Mouse (Mus musculus): ENCODE measurements at regions not wholly inside any gene's neighbourhood (a gene's known extent, or its start where the extent isn't known, plus 50 kb on each side); places are given as distances from the start of the nearest gene placed in this dataset.

DNA sequence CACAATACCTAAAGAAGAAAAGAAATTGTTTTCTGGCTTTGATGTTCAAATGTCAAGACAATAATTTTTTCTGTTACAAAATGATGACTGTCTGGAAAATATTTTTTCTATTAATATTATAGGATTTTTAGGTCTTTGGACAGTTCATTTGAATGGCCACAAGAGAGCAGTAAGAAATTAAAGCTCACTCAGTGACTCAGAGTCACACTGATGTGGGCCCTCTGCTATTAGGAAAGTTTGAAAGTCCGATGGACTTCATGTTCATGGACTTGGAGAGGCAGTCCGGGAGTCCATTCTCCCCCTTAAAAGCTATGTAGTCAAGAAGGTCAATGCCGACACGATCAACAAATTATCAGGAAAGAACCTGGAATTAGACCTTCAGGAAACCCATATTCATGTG lies 657.0 kb downstream of the Mecom start:
- no peak for DNase-seq

DNA sequence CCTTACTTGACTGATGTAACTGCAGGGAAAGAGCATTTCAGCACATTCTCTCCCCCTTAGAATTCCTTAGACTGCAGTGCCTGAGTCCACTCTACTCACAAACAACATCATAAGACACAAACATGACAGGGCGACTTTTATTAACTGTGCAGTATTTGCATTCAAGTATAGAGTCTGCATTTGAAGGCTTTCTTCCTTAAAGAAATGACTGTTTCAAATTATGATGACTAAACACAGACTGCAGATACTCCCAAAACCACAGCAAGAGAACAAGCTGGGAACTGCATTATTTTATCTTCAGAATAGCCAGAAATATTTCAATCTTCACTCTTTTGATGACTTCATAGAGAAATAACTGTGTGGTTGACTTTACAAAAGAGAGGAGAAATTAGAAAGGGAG lies 657.5 kb downstream of the Mecom start:
- no peak for DNase-seq

DNA sequence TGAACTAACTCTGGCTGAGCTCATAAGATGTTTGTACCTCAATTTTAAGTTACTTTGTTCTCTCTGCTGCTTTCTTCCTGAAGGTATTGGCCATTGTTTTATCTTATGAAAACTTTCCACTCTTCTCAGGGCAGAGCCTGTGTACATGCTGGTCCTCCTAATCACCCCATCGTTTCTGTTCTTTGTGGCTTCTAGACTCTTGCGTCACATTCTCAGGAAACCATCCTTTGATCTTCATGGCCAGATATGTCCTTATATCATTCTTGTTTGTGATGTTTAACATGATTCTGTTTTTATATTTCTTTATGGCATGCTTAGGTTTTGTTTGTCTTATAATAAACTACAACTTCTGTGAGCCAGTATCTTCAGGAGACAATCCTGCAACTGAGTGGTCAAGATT lies 658.2 kb downstream of the Mecom start:
- DNase-seq, result no peak

DNA sequence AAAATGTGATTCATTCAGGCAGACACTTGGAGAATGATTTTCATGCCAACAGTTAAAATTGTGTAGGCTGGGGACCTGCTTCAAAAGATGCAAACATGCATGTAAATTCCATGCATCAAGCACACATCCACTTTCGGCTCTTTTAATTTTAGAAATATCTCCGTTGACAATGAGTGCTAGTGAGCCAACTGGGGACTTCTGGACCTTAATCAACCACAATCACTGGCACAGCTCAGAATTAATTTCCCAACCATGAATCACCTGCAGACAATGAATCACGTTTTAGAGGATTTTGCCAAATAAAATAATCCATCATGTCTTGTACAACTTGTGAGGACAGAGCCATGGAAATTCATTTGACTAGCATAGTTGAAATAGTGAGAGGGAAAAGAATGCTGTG lies 667.8 kb downstream of the Mecom start:
- no peak for DNase-seq

DNA sequence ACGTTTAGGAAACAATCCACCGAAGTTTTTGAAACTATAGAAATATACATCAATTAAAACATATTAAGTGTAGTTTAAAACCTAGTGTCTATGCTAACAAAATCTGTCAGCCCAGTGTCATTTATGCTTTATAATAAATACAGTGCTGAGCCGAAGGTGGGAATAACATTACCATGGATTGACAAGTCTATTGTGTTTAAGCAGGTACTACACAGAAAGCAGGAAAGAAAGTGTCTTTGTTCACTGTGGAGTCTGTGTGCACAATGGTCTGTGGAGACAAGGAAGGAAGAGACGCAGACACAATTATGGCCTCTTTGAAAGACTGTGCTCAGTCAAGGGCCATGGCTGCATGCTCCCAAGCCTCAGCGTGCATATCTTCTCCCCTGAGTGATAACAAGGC lies 672.0 kb downstream of the Mecom start:
- no peak for DNase-seq

DNA sequence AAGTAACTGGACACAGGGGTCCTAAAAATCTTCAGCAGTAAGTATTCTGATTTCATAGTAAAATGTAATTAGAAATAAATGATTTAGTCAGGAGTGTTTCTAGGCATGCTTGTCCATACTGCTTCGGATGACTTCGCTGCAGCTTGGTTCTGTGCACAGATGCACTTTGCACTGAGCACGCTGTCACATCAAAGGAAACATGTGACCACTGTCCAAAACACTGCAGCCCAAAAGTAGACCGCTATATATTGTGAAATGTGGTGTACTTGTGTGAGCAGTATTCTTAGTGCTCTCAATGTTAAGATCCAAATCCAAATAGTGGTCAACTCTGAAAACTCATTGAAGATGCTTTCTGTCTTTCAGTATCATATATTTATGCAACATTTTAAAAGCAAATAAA lies 685.4 kb downstream of the Mecom start:
- no peak for DNase-seq

DNA sequence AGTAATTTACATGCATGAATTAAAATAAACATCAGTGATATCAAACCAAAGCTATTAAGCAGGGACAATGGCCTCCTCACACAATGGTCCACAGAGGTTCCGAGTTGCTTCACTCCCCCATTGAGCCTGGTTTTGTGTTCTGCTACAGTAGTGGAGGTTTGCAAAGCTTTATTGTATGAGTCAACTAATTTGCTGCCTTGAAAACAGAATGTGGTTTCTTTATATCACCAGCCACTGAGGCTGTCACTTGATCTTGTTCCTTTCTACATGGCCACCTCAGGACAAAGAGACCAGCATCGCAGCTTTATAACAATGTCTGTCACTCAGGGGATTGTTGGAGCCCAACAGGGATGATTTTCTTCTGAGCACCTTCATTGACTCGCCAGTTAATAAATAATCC lies 695.3 kb downstream of the Mecom start:
- DNase-seq, result no peak

DNA sequence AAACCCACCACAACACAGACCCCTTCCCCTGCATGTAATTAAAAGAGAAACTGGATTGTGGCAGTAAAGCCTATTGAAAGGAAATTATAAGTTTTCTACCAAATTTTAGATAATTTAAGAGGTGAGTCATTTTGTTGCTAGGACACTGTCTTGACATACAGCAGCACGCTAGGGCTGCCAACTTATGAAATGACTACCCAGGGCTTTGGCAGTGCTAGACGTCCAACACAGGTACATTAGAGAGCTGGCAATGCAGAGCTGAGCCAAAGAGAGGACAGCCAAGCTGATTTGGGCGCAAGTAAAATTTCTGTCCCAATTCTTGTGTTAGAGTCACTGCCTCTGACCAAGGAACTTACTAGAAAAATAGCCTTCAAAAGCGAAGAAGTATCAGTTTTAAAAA lies 712.4 kb downstream of the Mecom start:
- DNase-seq, result no peak

DNA sequence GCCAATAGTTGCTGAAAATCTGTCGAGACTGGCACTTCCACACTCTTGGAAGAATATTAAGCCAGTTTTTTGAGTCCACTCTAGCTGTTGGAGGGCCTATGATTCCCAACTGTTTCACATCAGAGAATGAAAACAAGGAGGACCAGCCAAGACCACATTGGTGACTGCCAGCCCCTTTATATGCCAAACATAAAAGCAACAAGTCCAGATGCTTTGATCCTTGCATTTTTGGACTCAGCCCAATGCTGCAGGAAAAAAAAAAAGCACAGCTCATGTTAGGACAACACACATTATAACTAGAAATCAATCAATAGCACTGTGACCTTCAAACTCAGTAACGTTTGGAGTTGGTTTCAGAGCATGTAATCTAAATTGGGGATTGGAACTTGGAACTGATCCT lies 712.9 kb downstream of the Mecom start:
- DNase-seq, result no peak

DNA sequence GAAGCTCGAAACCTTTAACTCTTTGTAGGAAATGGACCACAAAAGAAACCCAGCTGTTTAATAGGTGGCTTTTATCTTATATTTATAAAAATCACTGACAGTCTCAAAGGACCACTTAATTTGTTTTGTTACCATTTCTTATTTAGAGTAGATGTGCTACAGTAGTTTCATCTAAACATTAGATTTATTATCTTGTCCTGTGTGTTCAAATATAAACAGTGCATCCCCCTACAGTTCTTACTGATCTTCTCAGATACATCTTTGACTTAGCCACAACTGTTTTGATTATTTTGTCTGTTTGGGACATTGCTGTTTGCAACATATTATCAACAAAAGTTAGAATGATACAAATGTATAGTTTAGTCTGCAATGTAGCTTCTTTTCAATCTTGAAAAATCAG lies 716.5 kb downstream of the Mecom start:
- DNase-seq, result no peak

DNA sequence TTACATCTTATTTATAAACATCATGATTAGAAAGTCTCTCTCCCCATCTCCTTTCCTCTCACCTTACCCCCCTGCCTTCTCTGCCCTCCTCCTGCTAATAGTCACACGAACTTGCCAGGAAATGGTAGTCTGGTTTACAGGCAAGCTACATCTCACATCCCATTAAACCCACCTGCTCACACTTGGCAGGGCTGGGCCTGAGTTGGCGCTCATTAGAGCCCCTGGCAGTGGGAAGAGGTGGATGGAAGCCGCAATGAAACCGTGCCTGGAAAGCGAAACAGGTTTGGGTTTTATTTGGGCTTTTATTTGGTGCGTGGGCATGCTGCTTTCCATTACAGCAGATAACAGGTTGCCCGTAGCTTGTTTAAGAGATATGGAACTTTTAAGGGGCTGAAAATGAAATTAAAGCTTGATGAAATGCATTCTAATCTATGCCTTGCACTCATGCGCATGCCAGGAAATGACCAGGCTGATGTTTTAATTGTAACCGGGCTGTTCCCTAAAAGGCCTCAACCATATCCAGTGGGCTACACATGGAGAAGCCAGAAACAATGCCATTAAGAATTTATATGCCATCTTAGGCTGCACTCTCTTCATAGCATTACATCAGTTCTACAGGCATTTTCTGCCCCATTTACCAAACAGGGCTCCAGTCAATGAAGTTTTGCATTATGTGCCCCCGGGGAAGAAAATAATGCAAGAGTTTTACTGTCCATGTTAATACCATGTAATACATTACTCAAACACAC lies 725.0 kb downstream of the Mecom start:
- DNase-seq, result peak in 1 of 2 experiments; percentile 5

DNA sequence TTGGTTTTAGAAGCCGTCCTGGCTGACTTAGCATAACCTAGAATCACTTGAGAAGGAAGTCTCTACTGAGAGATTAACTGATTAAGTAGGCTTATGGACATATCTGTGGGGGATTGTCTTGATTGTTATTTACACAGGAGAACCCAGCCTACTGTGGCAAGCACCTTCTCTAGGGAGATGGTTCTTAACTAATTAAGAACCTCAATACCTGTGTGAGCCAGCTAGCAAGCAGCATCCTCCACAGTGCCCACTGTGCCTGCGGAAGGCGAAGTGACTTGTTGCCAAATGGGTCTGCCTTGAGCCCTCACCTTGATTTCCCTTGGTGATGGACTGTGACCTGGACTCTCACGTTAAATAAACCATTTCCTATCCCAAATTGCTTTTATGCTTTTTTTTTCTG lies 730.8 kb downstream of the Mecom start:
- DNase-seq, result no peak

DNA sequence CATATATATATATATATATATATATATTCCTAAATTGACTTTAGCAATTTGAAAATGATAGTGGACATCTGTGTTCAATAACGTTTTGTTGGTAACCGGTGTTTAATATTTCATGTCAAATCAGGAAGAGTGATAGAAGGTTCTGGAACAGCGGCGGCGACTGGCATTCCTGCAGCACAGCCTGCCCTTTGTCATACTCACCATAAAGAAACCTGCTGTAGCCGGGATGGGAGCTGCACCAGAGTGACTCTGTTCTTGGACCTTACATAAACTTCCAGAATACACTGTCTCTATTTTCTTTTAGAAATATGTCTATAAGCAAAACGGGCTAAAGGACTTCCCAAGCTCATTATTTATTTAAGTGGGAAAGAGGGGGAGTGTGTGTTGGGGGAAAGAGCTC lies 731.5 kb downstream of the Egfem1 start:
- DNase-seq, result no peak

DNA sequence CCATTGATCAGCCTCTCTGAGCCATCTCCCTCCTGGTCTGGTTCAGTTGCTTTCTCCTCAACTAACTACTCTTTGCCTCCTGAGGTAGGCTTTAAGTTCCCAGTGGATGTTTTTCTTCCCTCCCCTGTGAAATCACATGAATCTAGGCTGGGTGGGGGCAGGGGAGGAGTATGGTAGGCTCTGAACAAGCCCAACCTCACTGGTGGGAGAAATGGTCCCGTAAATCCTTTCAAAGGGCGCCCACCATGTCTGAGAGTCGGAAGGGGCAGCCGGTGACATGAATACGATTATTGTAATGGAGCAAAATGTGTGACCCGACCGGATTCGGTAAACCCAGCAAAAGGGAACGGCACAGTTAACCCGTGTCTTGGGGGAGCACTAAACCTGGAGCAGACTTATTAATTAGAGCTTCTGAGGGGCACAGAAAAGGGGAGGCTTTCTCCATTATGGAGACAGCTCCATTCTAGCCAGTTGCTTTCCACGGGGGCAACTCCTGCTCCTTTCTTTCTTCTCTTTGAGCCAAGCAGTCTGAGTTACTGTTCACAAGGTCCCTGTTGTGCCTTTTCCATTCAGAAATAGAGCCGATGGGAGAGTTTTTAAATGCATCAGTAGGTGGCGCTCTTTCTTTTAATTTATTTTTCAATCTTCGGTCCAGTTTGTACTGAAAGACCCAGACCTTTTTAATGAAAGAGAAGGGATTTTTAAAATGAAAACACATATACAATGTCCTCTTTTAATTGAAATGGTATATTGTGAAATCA lies 730.8 kb downstream of the Egfem1 start:
- peak; percentile 16 to 31 for DNase-seq

DNA sequence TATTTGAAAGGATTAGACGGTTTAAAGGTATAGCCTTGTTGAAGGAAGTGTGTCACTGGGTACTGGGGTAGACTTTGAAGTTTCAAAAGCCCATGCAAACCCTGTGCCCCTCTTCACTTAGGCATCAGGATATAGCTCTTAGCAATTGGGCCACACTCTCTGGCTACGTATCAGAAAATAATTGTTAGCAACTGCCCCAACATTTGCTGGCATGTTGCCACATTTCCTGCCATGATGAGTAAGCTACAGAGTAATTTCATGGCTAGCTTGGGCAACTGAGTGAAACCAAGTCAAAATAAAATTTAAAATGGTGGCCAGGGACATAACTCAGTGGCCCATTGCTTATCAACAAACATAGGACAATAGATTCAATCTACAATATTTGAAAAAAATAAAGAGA lies 724.2 kb downstream of the Egfem1 start:
- no peak for DNase-seq

DNA sequence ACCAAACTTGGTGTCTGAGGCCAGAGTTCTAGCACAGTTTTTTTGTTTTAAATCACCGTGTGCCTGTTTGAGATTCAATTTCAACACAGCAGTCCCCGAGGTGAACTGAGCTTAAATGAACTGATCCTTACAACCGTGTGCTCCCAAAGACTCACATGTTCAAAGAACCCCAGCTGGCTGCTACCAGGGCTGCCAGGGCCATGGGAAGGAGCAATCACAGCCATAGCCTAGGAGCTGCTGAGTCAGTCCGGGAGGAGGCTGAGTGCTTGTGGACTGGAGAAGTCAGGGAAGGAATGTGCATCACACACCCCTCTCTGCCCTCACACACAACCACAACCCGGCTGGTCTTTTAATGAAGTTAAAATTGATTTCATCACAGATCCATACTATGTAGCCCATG lies 721.6 kb downstream of the Egfem1 start:
- no peak for DNase-seq

DNA sequence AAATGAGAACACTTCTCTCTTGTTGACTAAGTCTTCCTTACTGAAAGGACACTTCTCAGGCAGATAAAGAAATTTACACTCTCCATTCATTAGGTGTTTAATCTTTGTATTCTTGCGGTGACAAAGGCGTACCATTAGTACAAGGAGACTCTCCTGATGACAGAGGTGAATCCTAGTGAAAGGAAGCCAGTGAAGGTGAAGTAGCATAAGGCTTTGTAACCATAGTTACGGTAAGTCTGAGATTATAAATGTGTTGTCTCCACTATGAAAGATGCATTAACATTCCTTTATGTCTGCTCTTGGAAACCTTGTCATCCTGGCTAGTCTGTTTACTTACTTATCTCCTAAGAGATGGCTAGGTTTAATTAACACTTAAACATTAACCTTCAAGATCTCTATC lies 719.3 kb downstream of the Egfem1 start:
- no peak for DNase-seq

DNA sequence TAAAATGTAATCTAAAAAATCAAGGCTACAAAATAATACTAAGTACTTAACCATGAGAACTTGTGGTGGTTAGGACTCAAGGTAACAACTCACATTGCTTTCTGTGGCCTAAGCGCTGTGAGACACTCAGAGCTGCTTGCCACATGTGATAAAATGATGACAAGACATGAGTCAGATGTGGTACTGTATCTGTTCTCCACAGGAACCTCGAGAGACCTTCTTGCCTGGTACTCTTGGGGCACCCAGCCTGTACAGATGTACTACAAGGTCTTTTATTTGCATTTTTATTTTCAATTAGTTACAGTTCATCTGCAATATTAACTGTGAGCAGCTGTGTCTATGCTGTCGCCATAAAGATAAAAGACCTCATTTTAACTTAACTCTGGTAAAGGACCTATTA lies 692.5 kb downstream of the Egfem1 start:
- no peak for DNase-seq

DNA sequence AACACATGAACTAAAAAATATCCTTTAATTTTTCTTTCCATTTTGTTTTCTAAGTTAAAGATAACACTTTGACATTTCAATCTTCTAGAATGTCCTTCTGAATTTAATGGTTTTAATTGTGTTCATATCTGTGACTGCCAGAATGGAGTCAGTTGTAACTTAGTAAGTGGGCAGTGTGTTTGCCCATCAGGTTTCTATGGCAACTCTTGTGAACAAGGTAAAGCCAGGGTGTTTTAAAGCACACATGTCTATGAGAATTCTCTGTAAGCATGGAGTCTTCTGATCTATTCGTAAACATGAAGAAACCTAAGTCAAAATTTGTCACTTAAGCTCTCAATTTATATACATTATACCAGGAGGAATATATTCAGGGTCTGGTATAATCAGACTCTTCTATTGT lies 689.4 kb downstream of the Egfem1 start:
- no peak for DNase-seq

DNA sequence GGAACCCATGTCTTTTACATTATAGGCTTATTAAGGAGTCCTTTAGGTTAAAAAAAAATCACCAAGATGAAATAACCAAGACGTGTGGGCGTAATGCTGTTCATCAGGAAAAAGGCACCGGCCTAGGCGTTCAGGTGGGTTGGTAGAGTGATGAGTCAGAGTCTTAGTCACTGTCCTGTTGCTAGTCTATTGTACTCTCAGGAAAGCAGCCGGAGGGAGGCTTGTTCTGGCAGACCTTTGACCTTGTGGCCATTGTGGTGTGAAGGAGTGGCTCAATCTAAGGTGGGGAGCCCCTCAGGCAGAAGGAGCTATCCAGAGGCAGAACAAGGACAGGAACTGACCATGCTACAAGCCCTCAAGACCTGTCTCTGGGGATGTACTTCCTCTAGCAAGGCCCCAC lies 686.8 kb downstream of the Egfem1 start:
- DNase-seq, result no peak

DNA sequence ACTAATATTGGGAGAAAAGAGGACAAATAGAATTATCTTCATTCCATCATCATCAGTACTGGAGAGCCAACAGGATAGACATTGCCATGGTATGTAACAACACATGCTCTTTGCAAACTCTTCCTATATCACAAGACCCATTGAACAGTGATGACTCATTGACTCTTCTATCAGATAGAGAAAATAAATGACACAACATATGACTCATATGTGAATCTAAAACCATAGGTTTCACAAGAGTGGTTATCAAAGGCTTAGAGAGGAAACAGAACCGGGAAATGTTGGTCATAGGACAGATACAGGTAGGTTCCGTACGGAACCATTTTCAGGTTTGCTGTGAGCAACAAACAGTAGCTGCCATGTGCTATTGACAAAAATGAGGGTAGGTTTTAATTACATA lies 682.2 kb downstream of the Egfem1 start:
- no peak for DNase-seq

DNA sequence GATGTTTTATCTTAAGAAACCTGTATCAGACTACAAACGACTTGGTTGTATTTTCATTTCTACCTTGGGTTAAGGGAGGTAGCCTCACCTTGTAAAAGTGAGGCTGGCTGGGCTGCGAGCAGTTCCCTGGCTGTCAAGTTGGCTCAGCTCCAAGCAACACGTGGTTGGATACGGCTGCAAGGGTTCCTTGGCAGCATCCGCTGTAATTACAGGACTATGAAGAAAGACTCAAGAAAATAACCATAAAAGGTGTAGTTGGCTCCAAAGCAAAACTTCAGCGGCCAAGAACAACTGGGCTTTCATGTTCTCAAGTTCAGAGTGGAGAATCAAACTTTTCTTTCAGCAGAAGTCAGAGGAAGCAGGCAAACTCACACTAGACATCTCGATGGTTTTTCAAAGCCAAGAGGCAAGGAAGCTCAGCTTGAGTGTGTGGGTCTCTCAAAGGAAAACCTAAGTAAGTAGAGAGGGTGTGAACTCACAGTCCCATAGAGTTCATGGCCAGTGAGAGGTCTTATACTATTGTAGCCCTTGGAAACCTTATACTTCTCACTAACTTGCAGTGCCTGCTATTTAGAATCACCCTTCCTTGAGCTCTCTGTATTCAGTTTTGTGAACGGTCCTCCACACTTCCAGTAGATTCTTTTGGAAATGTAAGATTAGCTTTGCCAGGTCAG lies 676.1 kb downstream of the Egfem1 start:
- peak; percentile 56 to 67 for DNase-seq

Measured in kidney, postnatal 4 days (tissue).